Mouse (Mus musculus) CH12.LX (cell line): Measurements from ENCODE around the gene Zfp423.

ENCODE experiments used
- HCFC1 ChIP-seq: IDR thresholded peaks from 2 replicates; pipeline ENCODE4 v1.6.1; 2012; ENCODE audit warnings: low read depth, mild to moderate bottlenecking, inconsistent platforms, low read length, improper control_type of control experiment
- MAX ChIP-seq: IDR thresholded peaks from 2 replicates; pipeline ENCODE4 v1.6.1; 2011; ENCODE audit warnings: low read length, improper control_type of control experiment
- SMC3 ChIP-seq: IDR thresholded peaks from 2 replicates; pipeline ENCODE4 v1.6.1; 2011; ENCODE audit warnings: low read depth, low read length, improper control_type of control experiment

DNA sequence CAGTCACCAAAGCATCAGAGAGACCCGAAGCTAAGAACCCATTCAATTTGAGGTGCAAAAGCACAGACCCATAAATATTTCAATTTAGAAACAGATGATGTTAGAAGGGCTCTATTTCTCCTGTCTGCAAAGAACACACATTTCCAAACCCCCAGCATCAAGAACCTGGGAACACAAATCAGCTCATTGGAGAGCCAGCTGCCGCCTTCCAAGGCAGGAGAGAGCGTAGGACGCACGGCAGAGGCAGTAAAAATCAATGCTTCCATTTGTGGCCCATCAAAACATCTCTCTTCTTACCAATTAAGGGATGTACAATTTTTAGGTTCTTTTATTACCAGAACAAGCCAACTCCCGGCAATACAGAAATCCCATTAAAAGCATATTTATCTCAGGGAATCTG lies 98.5 kb downstream of the Zfp423 start:
- TF ChIP-seq SMC3: no peak
- TF ChIP-seq MAX: no peak
- TF ChIP-seq HCFC1: no peak
